Mouse (Mus musculus) heart, postnatal 10 days (tissue): ENCODE results near the gene Slamf9. TPM values are rescaled to one million over a fixed set of nuclear protein-coding genes. Genes with fewer than 3 reads are reported as not detected.

Source experiments
- DNase-seq, 2 experiments: peaks; one replicate each; pipeline ENCODE4 v3.0.0; 2021
- intact Hi-C: fragments of 180-260 bp; cut with DNase I; formaldehyde crosslinking; loops from one replicate; pipeline ENCODE4 v1.15.1; 2025
- total RNA-seq, 2 experiments: library from RNA; stranded (reverse); gene quantifications; 2 replicates each; pipeline ENCODE4 v1.2.3; 2021

Gene Slamf9
- total RNA-seq, result 1 to 10 TPM; 1.3 to 1.4 TPM

DNA sequence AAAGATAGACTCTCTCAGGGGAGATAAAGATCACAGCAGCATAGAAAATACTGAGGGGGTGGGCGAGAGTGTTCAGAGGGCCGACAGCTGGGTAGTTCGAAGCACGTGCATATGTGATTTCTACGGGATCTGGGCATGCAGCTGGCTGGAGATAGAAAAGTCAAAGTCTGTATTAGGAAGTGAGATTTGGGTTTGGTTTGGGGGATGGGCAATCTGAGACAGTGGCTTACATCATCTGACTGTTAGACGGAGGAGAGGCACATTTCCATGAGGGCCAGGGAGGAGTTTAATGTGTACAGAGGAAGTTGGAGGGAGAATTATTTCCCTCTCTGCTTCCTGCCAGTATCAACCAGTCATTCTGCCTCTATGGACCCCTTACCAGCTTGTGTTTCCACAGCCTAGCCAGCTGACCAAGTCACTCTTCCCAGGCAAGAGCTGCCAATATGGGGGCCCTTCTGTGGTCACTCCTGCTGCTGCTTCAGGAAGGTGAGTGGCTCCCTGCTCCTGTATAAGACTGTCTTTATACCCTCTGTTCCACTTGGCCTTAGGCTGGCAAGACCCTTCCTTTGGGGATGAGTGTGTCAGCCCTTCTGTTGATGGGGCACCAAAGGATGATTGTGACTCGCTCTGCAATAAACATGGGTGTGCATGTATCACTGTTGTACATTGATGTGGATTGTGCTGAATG lies at the start of gene Slamf9:
TSS of gene Slamf9 (plus strand) at position 305 of the 688 bp plus-strand sequence.
- peak; percentile 42 to 53 for DNase-seq
- intact Hi-C loops, result no loop called here

DNA sequence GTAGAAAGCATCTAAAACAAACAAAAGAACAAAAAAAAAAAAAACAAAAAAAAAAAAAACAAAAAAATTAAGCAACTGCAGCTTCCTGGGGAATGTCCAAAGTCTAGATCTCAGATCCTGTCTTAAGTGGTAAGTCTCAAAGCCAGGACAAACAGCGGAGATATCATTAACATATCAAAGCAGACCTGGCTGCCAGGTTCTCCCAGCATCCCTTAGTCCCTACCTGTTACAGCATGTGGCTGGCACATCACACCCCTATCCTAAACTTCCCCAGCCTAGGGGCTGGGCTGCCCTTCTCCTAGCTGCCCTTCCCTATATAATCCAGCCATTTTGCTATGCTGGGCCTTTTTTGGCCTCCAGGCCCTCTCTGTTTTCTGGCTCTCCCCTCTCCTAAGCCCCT lies 48.7 kb upstream of the Slamf9 start:
- intact Hi-C loops, result no loop called here
- no peak for DNase-seq

DNA sequence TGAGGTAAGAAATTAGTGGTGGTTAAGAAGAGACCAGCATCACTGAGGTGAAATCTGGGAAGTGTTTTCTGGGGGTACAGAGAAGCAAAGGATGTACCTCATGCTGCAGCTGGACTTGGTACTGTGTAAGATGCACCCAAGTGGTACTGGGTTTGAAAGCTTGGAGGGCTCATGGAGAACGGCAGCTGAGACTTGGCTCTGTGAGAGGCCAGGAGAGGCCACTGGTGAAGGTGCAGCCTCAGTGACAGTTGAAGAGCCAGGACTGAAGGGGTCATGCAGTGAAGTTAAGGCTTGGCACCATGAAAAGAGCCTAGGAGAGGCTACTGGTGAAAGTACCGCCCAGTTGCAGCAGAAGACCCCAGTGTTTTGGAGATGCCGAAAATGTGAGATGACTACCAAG lies 47.3 kb upstream of the Slamf9 start:
- no peak for DNase-seq
- intact Hi-C loops, result no loop called here

DNA sequence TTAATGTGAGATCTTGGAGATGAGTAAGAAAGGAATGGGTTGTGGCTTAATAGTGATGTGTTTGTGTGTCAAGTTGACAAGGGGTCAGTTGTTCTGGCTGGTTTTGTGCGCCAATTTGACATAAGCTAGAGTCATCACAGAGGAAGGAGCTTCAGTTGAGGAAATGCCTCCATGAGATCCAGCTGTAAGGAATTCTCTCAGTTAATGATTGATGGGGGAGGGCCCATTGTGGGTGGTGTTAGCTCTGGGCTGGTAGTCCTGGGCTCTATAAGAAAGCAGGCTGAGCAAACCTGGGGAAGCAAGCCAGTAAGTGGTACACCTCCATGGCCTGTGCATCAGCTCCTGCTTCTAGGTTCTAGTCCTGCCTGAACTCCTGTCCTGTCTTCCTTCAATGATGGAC lies 46.5 kb upstream of the Slamf9 start:
- intact Hi-C loops, result no loop called here
- no peak for DNase-seq

DNA sequence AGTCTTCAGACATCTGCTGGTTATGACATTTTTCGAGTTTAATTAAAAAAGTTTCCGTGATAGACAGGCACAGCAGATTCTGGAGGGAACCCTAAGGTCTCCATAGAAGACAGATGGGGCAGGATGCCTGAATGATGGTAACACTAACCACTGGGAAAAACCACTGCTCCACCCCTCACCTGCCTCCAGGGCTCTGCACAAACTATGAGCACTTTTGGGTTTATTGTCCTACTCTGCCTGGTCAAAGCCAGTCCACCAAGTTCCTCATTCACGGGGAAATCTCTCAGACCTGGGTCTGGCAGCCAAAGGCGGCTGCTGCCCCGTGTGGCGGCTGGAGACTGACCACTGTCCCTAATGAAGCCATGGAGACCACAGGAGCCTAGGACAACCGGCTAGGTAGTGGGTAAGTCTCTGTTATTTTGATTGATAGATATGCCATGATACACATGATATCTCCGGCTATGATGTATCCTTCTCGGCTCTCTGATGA lies 44.4 kb upstream of the Slamf9 start:
- intact Hi-C loops, result no loop called here
- DNase-seq, result no peak

DNA sequence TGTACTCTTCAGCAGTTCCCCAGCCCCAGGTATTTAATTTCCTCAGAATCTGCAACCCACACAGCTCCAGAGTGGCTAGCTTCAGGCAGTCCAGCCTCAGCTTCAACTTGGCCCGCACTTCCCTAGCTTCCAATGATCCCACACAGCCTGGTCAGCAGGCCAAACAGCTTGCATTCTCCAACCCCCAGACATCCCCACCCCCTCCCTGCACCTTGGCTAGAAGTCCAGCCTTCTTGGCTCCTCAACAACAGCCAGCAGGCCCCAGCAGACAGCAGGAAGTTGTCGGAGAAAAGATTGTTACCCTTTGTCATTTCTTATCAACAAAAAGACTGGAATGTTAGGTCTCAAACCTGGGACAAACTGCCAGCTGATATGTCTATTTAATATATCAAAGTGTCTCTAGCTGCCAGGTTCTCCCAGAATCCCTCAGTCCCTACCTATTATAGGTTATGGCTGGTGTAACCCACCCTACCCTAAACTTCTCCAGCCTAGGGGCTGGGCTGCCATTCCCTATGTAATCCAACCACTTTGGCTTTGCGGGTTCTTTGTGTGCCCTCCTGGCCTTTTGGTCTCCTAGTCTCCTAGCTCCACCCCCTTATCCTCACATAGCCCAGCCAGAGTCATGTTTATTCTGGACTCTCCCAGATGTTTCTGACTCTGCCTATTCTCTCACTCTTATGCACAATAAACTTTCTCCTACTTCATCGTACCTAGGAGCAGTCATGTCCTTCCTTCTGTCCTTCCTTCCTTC lies 43.1 kb upstream of the Slamf9 start:
- intact Hi-C loops, result no loop called here
- DNase-seq, result peak; percentile 74

DNA sequence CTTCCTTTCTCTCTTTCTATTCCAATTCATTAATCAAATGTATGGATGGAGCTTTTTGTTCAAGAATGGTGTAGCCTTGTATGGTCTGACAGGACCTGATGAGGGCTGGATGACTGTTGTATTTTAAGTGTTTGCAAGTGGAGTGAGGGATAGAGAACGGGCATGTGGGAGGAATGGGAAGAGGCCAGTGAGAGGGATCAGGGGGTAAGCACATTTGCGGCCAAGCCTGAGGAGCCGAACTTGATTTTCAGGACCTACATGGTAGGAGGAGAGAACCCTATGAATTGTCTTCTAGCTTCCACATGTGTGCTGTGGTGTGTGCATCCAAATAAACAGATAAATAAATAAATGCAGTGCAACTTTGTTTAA lies 42.6 kb upstream of the Slamf9 start:
- intact Hi-C loops, result no loop called here
- DNase-seq, result no peak

DNA sequence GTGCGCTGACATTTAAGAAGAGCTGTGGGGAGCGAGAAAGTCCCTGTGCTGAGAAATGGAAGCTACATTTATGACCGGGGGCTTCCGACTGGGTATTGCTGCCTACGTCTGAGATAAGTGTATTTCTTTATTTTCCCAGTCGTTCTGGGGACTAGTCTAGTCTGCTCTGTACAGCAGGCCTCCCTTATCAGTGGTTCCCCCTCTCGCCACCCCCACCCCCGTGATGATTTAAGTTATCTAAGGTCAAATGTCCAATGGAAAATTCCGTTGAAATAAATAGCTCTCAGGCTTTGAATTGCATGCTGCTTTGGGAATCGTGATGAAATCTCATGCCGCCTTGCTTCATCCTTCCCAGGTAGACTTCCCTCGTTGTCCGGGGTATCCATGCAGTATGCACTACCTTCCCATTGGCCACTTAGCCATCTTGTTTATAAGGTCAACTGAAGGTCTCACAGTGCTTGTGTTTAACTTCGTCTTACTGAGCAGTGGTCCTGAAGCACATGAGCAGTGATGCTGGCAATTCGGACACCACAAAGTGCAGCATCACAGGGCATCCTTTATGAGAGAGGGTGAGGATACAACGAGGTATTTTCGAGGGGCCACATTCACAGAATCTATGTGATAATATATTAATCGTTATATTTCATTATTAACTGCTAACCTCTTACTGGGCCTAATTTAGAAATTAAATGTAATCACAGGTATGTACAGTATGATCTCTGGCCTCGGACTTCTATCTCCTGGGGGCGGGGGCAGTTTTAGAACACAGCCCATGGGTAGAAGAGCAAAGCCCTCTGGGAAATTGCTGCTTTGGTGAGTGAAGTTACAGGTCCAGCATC lies 41.9 kb upstream of the Slamf9 start:
- intact Hi-C loops, result no loop called here
- no peak for DNase-seq

DNA sequence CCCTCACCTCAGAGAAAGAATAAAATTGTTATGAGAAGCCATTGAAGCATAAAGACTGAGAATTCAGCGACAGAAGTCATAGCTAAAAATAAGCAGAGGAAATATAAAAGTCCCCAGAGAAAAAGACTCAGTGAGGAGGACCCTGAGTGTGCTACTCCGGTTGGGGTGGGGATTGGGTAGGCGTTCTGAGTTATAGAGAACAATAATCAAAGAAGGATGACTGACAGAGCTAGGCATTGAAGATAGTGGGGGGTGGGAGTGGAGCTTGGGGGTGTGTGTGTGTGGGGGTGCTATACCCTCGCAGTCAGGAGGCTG lies 41.4 kb upstream of the Slamf9 start:
- DNase-seq, result no peak
- intact Hi-C loops, result no loop called here

DNA sequence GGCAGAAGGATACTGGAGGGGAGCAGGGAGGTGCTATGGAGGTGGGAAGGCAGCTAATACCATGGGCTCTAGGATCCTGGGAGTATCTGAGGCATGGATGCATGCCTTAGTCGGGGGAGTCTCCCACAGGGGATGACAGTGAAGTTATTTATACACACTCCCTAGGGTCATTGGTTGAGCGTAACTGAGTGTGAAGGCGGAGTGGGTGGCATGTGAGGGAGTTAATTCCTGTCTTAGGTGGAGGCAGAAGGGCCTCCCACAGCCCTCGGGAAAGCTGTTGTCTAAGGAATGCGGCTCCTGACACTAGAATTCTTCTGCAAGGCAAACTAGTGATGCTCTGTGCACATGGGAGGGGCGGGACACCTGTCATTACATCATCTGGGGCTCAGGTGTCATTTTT lies 38.4 kb upstream of the Slamf9 start:
- no peak for DNase-seq
- intact Hi-C loops, result loop anchor here (5.0 kb wide), 1 partner anchor 476 kb away; no protein-coding TSS in a partner anchor

DNA sequence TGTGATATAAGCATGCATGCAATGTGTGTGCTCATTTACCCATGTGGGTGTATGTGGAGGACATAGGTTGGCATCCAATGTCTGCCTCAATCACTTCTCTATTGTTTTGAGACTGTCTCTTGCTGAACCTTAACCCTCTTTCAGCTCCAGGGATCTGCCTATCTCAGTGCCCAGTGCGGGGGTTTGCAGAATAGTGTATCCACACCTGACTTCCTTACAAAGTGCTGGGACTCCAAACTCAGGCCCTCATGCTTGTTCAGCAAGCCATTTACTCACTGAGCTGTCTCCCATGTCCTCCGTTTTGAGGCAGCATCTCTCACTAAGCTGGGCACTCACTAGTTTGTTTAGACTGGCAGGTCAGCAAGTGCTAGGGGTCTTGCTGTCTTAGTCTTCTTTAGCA lies 36.5 kb upstream of the Slamf9 start:
- intact Hi-C loops, result loop anchor here (5.0 kb wide), 1 partner anchor 474 kb away; no protein-coding TSS in a partner anchor
- DNase-seq, result no peak

DNA sequence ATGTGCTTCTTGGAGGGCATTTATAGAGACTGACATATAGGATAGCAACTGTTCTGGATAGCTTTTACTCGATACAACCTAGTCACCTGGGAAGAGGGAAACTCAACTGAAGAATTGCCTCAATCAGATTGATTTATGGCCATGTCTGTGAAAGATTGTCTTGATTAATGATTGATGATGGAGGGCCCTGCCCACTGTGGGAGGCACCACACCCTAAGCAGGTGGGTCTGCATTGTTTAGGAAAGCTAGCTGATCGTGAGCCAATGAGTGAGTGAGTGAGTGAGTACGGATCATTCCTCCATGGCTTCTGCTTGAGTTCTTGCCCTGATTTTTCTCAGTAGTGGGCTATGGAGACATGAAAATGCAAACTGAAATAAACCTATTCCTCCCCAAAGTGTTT lies 34.6 kb upstream of the Slamf9 start:
- DNase-seq, result no peak

DNA sequence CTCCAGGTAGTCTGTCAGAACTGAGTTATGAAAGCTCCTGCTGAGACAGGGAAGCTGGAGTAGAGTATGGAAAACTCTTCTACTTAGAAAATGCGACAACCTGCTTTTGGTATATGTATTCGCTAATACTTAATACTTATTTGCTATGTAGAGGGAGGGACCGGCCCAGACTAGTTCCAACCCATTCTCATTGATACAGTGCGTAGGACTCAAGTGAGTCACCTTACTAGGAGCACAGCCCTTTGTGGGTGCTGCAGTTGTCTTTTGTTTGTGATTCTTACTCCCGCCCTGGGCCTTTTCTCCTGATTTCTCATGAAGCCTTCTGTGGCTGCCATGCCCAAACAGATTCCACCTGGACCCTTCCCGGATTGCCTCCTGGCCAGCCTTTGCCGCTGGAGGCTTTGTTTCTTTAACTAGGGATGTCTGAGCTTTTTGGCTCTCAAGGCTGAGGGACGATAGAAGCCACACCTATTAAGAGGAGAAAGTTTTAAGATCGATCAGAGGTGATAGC lies 33.2 kb upstream of the Slamf9 start:
- DNase-seq, result no peak
- intact Hi-C loops, result no loop called here

More for the DNA sequence above, 34.6 kb upstream of the Slamf9 start:
- intact Hi-C loops, result no loop called here

DNA sequence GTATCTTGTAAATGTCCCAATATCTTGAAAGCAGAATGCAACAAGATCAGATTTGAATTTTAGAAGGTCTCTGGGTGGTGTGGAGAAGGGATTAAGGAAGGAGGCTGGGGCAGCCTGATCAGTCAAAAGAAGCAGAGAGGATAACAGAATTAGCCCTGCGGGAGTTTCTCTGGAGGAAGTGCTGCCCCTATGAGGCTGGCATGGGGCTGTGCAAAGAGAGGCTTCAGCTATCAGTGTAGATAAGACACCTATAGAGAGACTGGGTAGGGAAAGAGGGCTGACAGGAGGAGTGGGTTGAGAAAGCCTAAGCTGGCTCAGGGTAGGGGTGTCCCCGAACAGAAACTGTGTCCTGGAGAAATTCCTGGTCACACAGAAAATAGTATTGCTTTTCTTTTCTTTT lies 24.9 kb upstream of the Slamf9 start:
- intact Hi-C loops, result no loop called here
- no peak for DNase-seq

DNA sequence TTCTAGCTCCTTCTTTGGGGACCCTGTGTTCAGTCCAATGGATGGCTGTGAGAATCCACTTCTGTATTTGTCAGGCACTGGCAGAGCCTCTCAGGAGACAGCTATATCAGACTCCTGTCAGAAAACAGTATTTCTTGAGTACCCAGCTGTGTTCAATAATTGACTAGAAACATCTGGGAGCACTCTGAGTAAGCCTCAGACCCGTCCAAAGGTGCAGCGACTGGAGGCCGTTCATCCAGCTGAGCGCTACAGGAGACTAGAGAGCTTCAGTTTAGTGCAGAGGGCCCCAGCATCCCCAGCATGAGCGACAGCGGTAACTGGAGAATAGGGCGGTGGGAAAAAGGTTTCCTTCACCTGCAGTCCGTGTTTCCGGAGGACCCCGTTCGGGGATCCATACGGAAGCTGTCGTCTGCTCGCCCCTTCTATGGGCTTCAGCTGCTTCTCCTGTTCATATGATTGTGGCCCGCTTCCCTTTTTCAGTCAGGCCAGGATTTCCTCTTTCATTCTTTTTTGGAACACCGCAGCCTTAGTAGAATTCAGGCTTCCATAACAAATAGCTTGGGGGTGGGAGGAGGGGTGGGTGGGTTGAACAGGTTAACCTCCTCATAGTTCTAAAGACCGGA lies 24.2 kb upstream of the Slamf9 start:
- no peak for DNase-seq
- intact Hi-C loops, result no loop called here

DNA sequence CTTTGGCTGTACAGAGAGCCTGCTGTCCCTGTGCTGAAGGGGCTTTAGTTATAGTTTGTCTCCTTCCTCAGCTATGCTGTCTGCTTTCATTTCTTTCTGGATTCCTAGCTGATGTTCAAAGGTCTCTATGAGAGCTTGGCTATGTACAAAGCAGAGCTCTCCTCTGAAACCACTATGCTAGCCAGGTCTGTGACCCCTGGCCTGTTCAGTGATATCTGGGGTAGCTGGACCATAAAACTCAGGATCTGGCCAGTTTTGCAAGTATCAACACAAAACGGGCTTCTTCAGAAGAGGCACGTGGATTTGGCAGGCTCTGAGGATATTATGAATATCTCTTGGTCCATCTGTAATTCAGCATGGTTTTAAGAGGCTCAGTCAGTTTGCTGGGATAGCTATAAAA lies 22.2 kb upstream of the Slamf9 start:
- intact Hi-C loops, result no loop called here

DNA sequence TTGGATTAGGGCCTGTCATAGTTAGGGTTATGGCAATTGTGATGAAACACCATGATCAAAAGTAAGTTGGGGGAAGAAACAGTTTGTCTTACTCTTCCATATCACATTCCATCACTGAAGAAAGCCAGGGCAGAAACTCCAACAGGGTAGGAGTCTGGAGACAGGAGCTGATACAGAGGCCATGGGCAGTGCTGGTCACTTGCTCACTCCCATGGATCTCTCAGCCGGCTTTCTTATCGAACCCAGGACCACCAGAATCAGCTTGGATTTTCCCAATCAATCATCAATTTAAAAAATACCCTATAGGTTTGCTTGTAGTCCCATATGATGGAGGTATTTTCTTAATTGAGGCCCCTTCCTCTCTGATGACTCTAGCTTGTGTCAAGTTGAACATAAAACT lies 21.3 kb upstream of the Slamf9 start:
- DNase-seq, result no peak
- intact Hi-C loops, result no loop called here

More for the DNA sequence above, 22.2 kb upstream of the Slamf9 start:
- DNase-seq, result no peak

DNA sequence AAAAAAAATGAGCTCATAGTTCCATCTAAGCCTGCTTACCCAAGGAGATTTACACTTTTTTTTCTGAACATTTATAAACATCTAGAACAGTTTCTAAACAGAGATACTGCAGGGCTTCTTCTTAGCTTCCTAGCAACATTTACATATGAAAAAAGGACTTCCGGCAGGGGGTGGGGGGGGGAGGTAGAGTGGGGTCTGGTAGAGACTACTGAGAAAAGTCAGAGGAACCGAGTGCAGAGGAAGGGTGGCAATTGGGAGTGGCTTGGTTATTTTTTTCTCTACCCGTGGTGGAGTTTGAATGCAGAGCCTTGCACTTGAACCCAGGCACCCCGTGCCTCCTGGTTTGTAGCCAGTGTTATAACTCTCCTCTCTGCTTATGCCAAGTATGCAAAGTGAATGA lies 19.7 kb upstream of the Slamf9 start:
- intact Hi-C loops, result no loop called here

DNA sequence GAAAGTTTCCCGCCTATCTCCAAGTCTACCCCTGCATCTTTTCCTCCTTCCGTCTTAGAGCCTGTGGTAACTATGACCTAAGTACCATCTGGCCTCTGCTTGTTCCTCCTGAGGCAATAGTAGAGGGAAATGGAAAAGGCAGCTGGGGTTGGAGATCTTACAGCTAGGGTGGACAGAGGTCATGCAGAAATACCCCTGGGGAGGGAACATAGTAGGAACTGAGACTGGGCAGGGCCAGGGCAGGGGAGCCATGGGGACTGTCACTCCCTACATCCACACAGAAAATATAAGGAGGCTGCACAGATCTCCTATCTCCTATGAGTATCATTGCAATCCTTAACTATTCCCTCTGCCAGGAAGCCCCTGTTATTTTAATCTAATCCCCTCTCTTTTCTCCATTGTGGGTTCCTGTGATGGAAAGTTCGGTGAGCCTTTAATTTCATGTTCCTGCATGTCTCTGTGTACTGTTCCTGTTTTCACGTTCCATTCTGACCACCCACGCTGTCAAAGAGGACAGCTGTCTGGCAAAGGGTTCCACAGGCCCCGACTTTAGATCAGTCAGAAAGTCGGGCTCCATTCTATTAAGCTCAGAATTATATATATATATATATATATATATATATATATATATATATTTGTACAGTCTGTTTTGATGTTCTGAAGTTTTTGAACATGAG lies 19.0 kb upstream of the Slamf9 start:
- intact Hi-C loops, result no loop called here
- DNase-seq, result peak; percentile 30 to 55

More for the DNA sequence above, 19.7 kb upstream of the Slamf9 start:
- no peak for DNase-seq

DNA sequence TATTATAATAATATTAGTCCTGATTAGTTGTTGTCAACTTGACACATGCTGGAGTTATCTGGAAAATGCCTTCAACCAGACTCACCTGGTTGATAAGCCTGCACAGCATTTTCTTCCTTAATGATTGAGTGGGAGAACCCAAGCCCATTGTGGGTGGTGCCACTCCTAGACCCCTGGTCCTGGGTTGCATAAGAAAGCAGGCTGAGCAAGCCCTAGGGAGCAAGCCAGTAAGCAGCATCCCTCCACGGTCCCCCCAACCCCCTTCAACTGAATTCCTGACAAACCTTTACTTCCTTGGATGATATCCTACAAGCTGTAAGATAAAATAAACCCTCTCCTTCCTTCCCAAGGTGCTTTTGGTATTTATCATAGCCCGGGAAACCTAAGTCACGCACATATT lies 18.0 kb upstream of the Slamf9 start:
- DNase-seq, result no peak

More for the DNA sequence above, 18.0 kb upstream of the Slamf9 start:
- intact Hi-C loops, result no loop called here
